Mouse (Mus musculus): ENCODE measurements around the gene Atp6v0a2. TPM values are rescaled to one million over a fixed set of nuclear protein-coding genes. Genes with fewer than 3 reads are reported as not detected.
A peak's percentile ranks its signal among the peaks of the same experiment; 100 is the strongest.

The Atp6v0a2 gene
- polyA plus RNA-seq, 2 experiments = 5.6 to 12.9 TPM

DNA sequence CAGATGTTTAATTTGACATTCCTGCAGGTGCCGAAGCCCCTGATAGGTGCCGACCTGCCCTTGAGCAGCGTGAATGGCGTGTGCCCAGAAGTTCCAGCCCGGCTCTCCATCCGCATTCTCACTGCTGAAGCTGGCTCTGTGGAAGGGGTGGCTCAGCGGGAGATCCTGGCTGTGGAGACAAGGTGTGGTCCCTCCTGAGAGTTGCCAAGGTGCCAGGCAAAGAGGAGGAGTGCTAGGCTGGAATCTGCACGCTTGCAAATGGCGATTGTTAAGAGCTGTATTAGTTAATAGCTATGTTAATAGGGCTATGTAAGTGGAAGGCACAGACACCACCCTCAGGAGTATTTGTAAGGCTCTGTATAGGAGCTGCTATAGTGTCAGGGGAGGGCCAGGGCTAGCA, 4.1 kb upstream of the Atp6v0a2 start:
- WGBS (ENCODE audit: insufficient replicate concordance) = 78% methylated on average over 9 of the region's 9 CpGs
- H3K9ac ChIP-seq (replicated peaks) = no peak overlapping the region
- ATAC-seq (ENCODE audit: insufficient read depth) = no peak

GRCm38 (mm10) chr5:124629641-124630040, 1.3 kb downstream of the Atp6v0a2 start:
- peaks cover 10 to 15% of the 10 kb centered on the region in 2 experiments for H3K4me1 ChIP-seq (replicated peaks; ENCODE audit: control insufficient read depth in 2 of 2, insufficient read depth in 2 of 2, low read length in 1 of 2)
- peak overlapping the region; percentile 69 for H3K4me2 ChIP-seq (ENCODE audit: low read depth)
- no peaks in the 10 kb centered on the region for H3K27me3 ChIP-seq (ENCODE audit: control insufficient read depth, insufficient read depth, low read length)
- TF ChIP-seq EP300 (IDR thresholded peaks at IDR 0.05; ENCODE audit: low read depth) = no peak
- no peak for TF ChIP-seq CTCF (IDR thresholded peaks at IDR 0.05; ENCODE audit: low read depth)
- H3K36me3 ChIP-seq (replicated peaks; ENCODE audit: control insufficient read depth, insufficient read depth, low read depth) = no peaks in the 10 kb centered on the region
- peak overlapping the region; percentile 84 to 91 for H3K4me3 ChIP-seq (ENCODE audit: insufficient read depth in 1 of 2, low read depth in 2 of 2, low read length in 2 of 2)
- H3K9me3 ChIP-seq (ENCODE audit: control insufficient read depth, low read length) = no peaks in the 10 kb centered on the region
- ATAC-seq (ENCODE audit: insufficient read depth) (no peak), DNase-seq (ENCODE audit: low read depth in 3 of 3, low spot score in 3 of 3) (no peak)
- peak overlapping the region; percentile 67 for H3K9ac ChIP-seq (replicated peaks)
- H3K27ac ChIP-seq = no peak overlapping the region
- 14% methylated on average over 11 of the region's 11 CpGs for WGBS (ENCODE audit: insufficient replicate concordance)

More for the DNA sequence above, 4.1 kb upstream of the Atp6v0a2 start:
- no peak overlapping the region for H3K4me3 ChIP-seq (ENCODE audit: insufficient read depth in 1 of 2, low read depth in 2 of 2, low read length in 2 of 2)
- no peak for DNase-seq (ENCODE audit: low read depth in 3 of 3, low spot score in 3 of 3)
- no peaks in the 10 kb centered on the region for H3K36me3 ChIP-seq (replicated peaks; ENCODE audit: control insufficient read depth, insufficient read depth, low read depth)
- no peaks in the 10 kb centered on the region for H3K27me3 ChIP-seq (ENCODE audit: control insufficient read depth, insufficient read depth, low read length)
- no peak overlapping the region for H3K4me2 ChIP-seq (ENCODE audit: low read depth)
- H3K27ac ChIP-seq = no peak overlapping the region
- TF ChIP-seq CTCF (IDR thresholded peaks at IDR 0.05; ENCODE audit: low read depth) (no peak), EP300 (IDR thresholded peaks at IDR 0.05; ENCODE audit: low read depth) (no peak)
- H3K9me3 ChIP-seq (ENCODE audit: control insufficient read depth, low read length) = no peaks in the 10 kb centered on the region
- H3K4me1 ChIP-seq (replicated peaks; ENCODE audit: control insufficient read depth in 2 of 2, insufficient read depth in 2 of 2, low read length in 1 of 2) = peaks cover 5% of the 10 kb centered on the region in 2 experiments

DNA sequence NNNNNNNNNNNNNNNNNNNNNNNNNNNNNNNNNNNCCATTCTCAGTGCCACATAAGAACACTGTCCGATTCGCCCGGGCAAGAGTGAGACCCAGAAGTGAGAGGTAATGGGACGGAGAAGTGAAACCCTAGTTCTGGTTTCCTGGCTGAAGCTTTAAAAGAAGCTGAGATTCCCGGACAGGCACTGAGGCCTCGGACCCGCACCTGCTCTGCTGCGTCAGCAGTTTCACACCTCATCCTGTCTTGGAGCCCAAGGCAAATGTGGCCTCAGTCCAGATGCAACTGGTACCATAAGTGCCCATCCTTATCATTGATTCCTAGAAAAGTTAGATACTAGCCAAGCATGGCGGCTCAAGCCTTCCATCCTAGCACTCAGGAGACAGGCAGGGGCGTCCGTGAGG, 3.3 kb downstream of the Atp6v0a2 start:
- ATAC-seq (ENCODE audit: insufficient read depth) = no peak
- TF ChIP-seq CTCF (IDR thresholded peaks at IDR 0.05; ENCODE audit: low read depth) (no peak), EP300 (IDR thresholded peaks at IDR 0.05; ENCODE audit: low read depth) (no peak)

GRCm38 (mm10) chr5:124632461-124632860, 4.1 kb downstream of the Atp6v0a2 start:
- WGBS (ENCODE audit: insufficient replicate concordance) = 61% methylated on average over 5 of the region's 5 CpGs
- H3K9me3 ChIP-seq (ENCODE audit: control insufficient read depth, low read length) = no peaks in the 10 kb centered on the region
- ATAC-seq (ENCODE audit: insufficient read depth) (no peak), DNase-seq (ENCODE audit: low read depth in 3 of 3, low spot score in 3 of 3) (no peak)
- H3K9ac ChIP-seq (replicated peaks) = no peak overlapping the region
- H3K4me3 ChIP-seq (ENCODE audit: insufficient read depth in 1 of 2, low read depth in 2 of 2, low read length in 2 of 2) = no peak overlapping the region
- H3K36me3 ChIP-seq (replicated peaks; ENCODE audit: control insufficient read depth, insufficient read depth, low read depth) = peaks cover 2% of the 10 kb centered on the region
- H3K4me2 ChIP-seq (ENCODE audit: low read depth) = no peak overlapping the region
- no peak overlapping the region for H3K27ac ChIP-seq
- H3K27me3 ChIP-seq (ENCODE audit: control insufficient read depth, insufficient read depth, low read length) = no peaks in the 10 kb centered on the region
- no peak for TF ChIP-seq CTCF (IDR thresholded peaks at IDR 0.05; ENCODE audit: low read depth)
- TF ChIP-seq EP300 (IDR thresholded peaks at IDR 0.05; ENCODE audit: low read depth) = no peak
- peaks cover 10 to 15% of the 10 kb centered on the region in 2 experiments for H3K4me1 ChIP-seq (replicated peaks; ENCODE audit: control insufficient read depth in 2 of 2, insufficient read depth in 2 of 2, low read length in 1 of 2)

More for the DNA sequence above, 3.3 kb downstream of the Atp6v0a2 start:
- Histone ChIP-seq H3K36me3 (replicated peaks; ENCODE audit: control insufficient read depth, insufficient read depth, low read depth) (no peaks in the 10 kb centered on the region; the same call in 1 of the 2 replicates), H3K9me3 (ENCODE audit: control insufficient read depth, low read length) (no peaks in the 10 kb centered on the region), H3K27me3 (ENCODE audit: control insufficient read depth, insufficient read depth, low read length) (no peaks in the 10 kb centered on the region), H3K4me1 (replicated peaks; ENCODE audit: control insufficient read depth in 2 of 2, insufficient read depth in 2 of 2, low read length in 1 of 2) (peaks cover 10 to 15% of the 10 kb centered on the region in 2 experiments), H3K27ac (no peak overlapping the region), H3K4me2 (ENCODE audit: low read depth) (no peak overlapping the region), H3K9ac (replicated peaks) (no peak overlapping the region), H3K4me3 (ENCODE audit: insufficient read depth in 1 of 2, low read depth in 2 of 2, low read length in 2 of 2) (no peak overlapping the region)
- 81% methylated on average over 11 of the region's 11 CpGs for WGBS (ENCODE audit: insufficient replicate concordance)
- no peak for DNase-seq (ENCODE audit: low read depth in 3 of 3, low spot score in 3 of 3)

DNA sequence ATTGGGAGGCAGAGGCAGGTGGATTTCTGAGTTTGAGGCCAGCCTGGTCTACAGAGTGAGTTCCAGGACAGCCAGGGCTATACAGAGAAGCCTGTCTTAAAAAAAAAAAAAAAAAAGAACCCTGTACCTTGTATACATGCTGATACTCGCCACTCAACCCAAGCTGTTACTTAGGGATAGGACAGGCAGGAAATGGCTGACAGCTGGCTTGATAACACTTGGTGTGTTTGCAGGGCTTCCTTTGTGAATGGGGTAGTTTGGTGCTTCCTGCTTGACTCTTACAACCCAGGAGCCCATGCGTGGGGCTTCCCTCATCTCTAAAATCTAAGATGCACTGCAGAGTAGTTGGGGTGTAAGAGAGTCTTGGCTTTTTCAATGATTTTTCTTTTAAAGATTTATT, 5.0 kb downstream of the Atp6v0a2 start:
- Histone ChIP-seq H3K9ac (replicated peaks) (no peak overlapping the region), H3K27me3 (ENCODE audit: control insufficient read depth, insufficient read depth, low read length) (no peaks in the 10 kb centered on the region), H3K36me3 (replicated peaks; ENCODE audit: control insufficient read depth, insufficient read depth, low read depth) (peaks cover 4% of the 10 kb centered on the region), H3K27ac (no peak overlapping the region), H3K9me3 (ENCODE audit: control insufficient read depth, low read length) (no peaks in the 10 kb centered on the region), H3K4me2 (ENCODE audit: low read depth) (no peak overlapping the region), H3K4me3 (ENCODE audit: insufficient read depth in 1 of 2, low read depth in 2 of 2, low read length in 2 of 2) (no peak overlapping the region), H3K4me1 (replicated peaks; ENCODE audit: control insufficient read depth in 2 of 2, insufficient read depth in 2 of 2, low read length in 1 of 2) (peaks cover 6 to 10% of the 10 kb centered on the region in 2 experiments; a peak in 3 of 4 replicates)
- no peak for DNase-seq (ENCODE audit: low read depth in 3 of 3, low spot score in 3 of 3)
- ATAC-seq (ENCODE audit: insufficient read depth) = no peak
- TF ChIP-seq CTCF (IDR thresholded peaks at IDR 0.05; ENCODE audit: low read depth) (no peak), EP300 (IDR thresholded peaks at IDR 0.05; ENCODE audit: low read depth) (no peak)
- WGBS (ENCODE audit: insufficient replicate concordance) = 21% methylated on average over 2 of the region's 2 CpGs
